Mouse (Mus musculus): ENCODE measurements around the gene Dnajc30.
A peak's percentile ranks its signal among the peaks of the same experiment; 100 is the strongest.

Gene Dnajc30

GRCm38 (mm10) chr5:135064382-135064766 is 372 bp downstream of the Dnajc30 start:
- DNase-seq (ENCODE audit: low read depth) = no peak

GRCm38 (mm10) chr5:135064909-135065446 is 976 bp downstream of the Dnajc30 start, which contains the start of gene Bud23:
Gene Bud23 (minus strand): TSS chr5:135064959.
- DNase-seq (ENCODE audit: low read depth) = peak; percentile 14

- no peak for DNase-seq (ENCODE audit: low read depth)
Measured at GRCm38 (mm10) chr5:135066008-135066407, 2.0 kb downstream of the Dnajc30 start.

DNA sequence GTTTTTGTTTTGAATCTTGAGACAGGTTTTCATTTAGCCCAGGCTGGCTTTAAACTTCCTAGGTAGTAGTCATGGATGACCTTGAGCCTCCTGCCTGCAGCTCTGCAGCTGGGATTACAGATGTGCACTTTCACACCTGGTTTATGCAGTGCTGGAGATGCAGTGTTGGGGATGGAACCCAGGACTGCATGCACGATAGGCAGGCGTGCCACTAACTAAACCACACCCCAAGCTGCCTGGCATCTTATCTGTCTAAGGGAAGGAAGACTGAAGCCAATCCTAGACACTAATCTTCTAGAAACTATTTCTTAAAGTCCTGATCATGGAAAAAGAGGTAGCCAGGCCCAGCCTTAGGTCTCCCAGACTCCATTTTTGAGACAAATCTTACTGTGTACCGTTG is 6.4 kb downstream of the Dnajc30 start:
- DNase-seq (ENCODE audit: low read depth) = no peak

DNA sequence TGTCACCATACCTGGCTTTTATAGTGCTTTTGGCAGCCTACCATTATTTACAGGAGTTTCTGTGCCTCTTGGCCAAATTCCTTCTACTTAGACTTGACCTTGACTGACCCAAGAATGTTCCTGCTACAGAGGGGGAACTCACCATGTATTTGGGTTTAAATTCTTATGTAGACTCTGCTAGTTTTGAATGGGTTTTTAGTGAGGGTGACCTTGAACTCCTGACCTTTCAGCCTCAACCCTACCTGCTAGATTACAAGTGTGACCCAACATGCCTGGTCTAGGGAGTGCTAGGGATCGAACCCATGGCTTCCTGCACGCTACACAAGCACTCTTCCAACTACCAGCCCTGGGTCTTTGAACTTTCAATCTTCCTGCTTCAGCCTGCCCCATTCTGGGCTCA is 8.1 kb downstream of the Dnajc30 start:
- DNase-seq (ENCODE audit: low read depth) = no peak

DNA sequence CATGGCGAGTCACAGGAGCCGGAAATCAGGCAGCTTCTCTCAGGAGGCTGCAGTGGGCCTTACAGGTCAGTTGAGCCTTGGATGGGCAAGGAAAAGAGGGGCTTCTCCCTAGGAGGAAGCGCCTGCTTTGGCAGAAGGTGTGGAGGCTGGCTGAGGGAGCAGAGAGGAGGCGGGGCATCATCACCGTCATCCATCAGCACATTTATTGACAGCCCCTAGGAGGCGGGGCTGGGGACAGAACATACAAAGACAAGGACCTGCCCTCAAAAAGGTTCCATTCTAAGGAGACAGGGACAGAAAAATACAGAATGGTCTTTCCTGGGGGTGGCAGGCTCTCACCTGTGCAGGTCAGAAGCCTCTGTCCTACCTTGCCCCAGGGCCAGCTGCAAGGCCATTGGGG is 8.7 kb downstream of the Dnajc30 start:
- no peak for DNase-seq (ENCODE audit: low read depth)

GRCm38 (mm10) chr5:135073349-135074150 is 9.5 kb downstream of the Dnajc30 start:
- DNase-seq (ENCODE audit: low read depth) = no peak

GRCm38 (mm10) chr5:135075655-135076054 is 11.7 kb downstream of the Dnajc30 start:
- no peak for DNase-seq (ENCODE audit: low read depth)

DNA sequence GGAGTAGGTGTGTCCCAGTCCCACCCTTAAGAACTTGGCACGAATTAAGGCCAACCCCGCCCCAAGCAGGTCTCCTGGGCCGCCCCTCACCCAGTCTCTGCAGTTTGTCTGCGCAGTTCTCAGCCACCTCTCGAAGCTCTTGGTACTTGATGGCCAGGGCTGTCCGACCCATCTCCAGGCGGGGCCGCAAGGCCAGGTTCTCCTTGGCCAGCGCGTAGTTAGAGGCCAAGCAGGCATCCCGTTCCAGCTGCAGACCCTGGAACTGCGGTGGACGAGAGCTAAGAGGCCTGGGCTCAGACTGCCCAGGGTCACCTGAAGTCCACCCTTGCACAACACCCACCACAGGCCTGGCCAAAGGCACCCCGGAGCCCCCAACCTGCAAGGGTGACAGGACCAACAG is 12.4 kb downstream of the Dnajc30 start:
- no peak for DNase-seq (ENCODE audit: low read depth)

DNA sequence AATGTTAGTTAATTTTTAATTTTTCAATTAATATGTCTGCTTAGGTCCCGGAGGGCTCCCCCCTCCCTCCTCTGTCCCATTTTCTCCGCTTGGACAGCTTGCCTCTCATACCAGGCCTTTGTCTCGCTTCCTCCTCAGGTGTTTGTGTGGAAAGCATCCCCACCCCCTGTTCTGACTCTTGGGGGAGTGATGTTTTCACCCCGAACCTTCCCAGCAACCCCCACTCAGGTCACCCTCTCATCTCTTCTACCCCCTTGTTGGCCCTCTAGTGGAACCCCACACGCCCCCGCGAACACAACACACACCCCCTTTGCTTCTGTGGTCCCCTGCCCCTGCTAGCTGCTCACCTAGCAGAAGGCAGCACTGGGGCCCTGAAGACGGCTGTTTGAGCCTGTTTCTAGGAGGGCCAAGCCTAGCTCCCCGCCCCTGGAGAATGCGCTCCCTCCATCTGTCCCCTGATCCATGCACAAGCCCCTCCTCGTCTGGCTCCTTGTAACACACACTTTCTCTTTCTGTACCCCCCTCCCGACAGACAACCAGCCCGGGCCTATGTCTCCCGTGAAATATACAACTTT is 13.0 kb downstream of the Dnajc30 start:
- peak; percentile 16 for DNase-seq (ENCODE audit: low read depth)

DNA sequence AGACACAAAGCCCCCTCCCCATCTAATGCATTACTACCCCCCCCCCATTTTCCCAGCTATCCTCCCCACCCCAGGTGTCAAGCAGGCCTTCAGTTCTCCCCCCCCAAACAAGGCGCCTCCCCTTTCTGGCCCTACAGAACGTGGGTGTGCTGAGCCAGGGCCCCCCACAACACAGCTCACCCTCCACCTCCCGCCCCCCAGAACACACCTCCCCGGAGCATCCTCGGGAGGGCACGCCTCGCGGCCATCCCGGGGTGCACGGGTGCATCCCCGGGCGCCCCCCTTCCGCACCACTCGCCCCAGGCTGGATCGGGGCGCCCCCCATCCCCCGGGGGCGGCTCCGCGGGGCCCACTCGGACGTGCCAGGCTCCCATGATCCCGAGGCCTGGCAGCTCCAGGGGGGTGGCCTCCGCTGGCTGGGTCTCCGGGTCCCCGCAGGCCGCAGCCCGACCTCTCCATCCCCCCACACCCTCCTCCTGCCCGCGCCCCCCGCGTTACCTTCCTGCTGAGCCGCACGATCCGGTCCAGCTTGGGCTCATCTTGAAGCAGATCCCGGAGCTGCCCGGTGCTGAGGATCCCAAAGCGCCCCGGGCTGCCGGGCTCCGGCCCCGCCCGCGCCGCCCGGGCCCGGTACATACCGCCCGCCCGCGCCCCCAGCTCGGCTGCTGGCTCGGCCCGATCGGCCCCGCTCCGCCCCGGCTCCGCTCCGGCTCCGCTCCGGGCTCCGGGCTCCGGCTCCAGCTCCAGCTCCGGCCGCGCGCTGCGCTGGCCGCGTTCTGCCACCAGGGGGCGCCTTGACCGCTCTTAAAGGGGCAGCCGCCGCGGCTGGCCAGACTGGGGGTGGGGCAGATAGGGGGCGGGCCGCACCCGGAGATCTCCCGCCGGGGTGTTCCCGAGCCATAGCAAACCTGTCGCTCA is 13.8 kb downstream of the Dnajc30 start, which contains the start of gene Vps37d:
Vps37d (minus strand) TSS at position 703 of the 918 bp plus-strand sequence.
- DNase-seq (ENCODE audit: low read depth) = peak; percentile 89

GRCm38 (mm10) chr5:135078482-135078810 is 14.4 kb downstream of the Dnajc30 start:
- no peak for DNase-seq (ENCODE audit: low read depth)

GRCm38 (mm10) chr5:135079578-135079977 is 15.6 kb downstream of the Dnajc30 start:
- no peak for DNase-seq (ENCODE audit: low read depth)

DNA sequence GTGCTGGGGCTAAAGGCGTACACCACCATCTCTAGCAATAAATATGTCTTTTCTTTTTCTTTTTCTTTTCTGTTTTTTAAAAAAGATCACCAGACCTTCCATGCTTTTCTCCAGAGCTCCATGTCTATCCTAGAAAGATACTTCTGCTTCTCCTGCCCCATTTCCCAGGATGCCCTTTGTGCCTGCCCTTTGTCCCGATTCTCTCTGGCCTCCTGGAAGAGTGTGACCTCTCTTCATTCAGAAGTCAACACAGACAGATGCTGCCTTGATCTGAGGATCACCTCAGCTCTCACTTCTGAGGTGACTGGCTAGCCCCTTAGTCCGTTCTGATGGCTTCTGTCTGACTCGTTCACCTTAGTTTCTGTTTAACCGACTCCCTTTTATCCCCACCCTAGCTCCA is 16.5 kb downstream of the Dnajc30 start:
- DNase-seq (ENCODE audit: low read depth) = no peak

DNA sequence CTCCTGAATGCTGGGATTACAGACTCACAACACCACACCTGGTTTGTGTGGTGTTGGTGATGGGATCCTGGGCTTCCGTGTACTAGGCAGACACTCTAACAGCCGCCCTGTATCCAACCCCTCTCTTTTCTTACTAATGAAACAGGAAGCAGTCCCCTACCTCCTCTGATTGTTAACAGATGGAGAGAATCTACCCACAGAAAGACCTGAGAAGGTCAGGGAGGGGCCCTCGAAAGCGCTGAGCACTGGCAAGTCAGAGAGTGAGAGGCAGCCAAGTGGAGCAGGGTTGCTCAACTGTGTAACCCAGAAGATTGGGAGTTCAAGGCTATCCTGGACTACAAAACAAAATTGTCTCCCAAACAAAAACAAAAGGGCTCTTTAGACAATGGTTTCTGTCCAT is 22.9 kb downstream of the Dnajc30 start:
- no peak for DNase-seq (ENCODE audit: low read depth)

GRCm38 (mm10) chr5:135089653-135090052 is 25.7 kb downstream of the Dnajc30 start, which contains the start of gene Mlxipl:
Gene Mlxipl (plus strand): TSS chr5:135089890.
- DNase-seq (ENCODE audit: low read depth) = no peak

DNA sequence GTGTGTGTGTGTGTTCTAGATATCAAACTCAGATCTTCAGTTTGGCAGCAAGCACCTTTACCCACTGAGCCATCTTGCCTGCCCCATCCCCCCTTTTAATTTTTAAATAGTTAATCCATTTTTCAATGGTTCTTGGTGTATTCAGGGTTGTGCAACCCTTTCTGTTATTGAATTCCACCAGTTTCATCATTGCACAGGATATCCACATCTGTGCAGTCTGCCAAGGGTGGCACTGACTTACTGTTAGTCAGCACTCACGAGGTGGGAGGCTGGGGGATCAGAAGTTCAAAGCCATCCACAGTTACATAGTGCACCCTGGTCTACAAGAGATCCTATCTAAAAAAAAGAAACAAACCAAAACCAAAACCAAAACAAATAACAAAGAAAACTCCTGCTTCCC is 37.0 kb downstream of the Dnajc30 start:
- DNase-seq (ENCODE audit: low read depth) = no peak

DNA sequence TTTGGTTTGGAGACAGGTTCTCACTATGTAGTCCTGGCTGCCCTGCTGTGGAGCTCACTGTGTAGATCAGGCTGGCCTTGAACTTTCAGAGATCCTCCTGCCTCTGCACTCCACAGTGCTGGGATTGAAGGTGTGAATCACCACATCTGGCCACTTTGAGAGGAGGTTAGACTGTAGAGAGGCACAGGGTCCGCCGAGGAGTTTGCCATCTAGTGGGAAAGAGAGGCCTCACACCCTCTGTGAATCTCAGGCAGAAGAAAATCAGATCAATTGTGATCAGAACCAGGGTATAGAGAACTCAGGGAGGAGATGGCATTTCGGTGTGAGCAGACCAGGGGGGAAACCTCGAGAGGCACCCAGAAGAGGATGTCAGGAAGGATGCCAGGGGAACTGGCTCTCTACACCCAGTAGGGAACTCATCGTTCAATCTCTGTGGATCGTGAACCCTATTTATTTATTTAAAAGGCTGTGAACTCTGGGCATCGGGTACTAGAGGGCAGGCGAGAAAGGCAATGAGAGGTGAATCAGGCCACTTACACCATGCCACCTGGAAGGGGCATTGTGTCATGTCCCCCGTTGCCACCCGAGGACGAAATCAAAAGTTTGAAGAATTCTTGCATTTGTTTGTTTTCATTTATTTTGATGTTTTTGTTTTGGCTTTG is 40.1 kb downstream of the Dnajc30 start:
- DNase-seq (ENCODE audit: low read depth) = peak; percentile 65

- DNase-seq (ENCODE audit: low read depth) = peak; percentile 94
Measured at GRCm38 (mm10) chr5:135106758-135107256, 42.8 kb downstream of the Dnajc30 start.

DNA sequence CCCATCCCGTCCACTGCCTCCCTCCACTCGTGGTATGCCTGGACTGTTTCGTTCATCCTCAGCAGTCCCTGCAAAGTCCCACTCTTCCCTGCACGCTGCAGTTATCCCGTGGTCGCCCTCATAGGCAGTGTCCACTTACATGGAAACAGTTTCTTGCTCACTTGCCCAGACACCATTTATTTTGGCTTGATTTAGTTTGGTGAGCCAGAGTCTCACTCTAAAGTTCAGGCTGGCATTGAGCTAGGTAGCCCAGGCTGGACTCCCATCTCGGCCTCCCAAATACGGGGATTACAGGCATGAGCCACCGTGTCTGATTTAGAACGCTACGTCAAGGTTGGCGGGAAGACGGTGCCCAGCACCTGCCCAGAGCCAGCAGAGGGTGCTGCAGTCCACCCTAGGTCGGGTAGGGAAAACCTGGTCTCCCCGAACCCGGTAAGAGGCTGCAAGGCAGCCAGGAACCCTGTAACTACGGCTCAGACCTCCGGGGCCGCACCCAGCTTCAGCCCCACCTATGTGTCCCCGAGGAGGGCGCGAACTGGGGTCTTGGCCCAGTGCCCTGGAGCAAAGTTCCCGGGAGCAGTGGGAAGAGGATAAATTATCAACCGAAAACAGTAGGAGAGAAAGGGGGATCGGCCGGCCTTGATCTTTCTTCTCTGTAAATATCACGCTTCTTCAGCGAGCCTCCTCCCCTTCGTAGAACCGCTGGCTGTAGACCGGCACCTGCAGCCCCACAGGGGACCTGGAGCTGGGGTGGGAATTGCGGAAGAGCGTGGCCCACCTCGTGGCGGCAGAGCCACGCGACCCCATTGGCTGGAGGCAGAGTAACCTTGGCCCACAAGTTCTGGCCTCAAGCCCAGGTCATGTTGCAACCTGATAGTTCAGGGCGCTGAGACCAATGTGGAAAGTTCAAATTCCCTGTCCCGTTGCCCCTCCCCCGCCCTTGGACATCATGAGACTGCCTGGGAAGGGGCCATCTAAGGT is 43.8 kb downstream of the Dnajc30 start:
- DNase-seq (ENCODE audit: low read depth) = peak; percentile 72

All from induced T-regulatory cell, adult 2 months (primary cell).